Mouse (Mus musculus): ENCODE data around the gene Chn2. TPM values are rescaled to one million over a fixed set of nuclear protein-coding genes. Genes with fewer than 3 reads are reported as not detected.

Chn2 gene
- polyA plus RNA-seq, 1 experiment from 2014 or later, result 31.9 TPM

GRCm38 (mm10) chr6:54023846-54024245 lies 15.5 kb upstream of the Chn2 start:
- WGBS, result 95% methylated on average over 5 of the region's 5 CpGs
- Histone ChIP-seq H3K4me1 (no peaks in the 10 kb centered on the region), H3K27me3 (no peaks in the 10 kb centered on the region), H3K4me2 (no peak overlapping the region), H3K9ac (no peak overlapping the region), H3K36me3 (ENCODE audit: poor library complexity, severe bottlenecking) (no peaks in the 10 kb centered on the region), H3K4me3 (no peak overlapping the region), H3K9me3 (replicated peaks) (no peaks in the 10 kb centered on the region), H3K27ac (no peak overlapping the region)
- ATAC-seq, result no peak

- no peaks in the 10 kb centered on the region for H3K4me1 ChIP-seq
- no peak overlapping the region for H3K27ac ChIP-seq
- no peak overlapping the region for H3K9ac ChIP-seq
- no peak for ATAC-seq
- H3K4me3 ChIP-seq, result no peak overlapping the region
- no peaks in the 10 kb centered on the region for H3K36me3 ChIP-seq (ENCODE audit: poor library complexity, severe bottlenecking)
- 0 out of 2 replicates have a peak, but pooled peaks cover 3% of the 10 kb centered on the region for H3K27me3 ChIP-seq
- H3K4me2 ChIP-seq, result no peak overlapping the region
- H3K9me3 ChIP-seq (replicated peaks), result no peaks in the 10 kb centered on the region
- WGBS, result 55% methylated on average over 1 of the region's 1 CpGs
These were observed 10.6 kb upstream of the Chn2 start for GRCm38 (mm10) chr6:54028706-54029105.

- H3K36me3 ChIP-seq (ENCODE audit: poor library complexity, severe bottlenecking), result no peaks in the 10 kb centered on the region
- 0 out of 2 replicates have a peak, but pooled peaks cover 3% of the 10 kb centered on the region for H3K27me3 ChIP-seq
- H3K4me2 ChIP-seq, result no peak overlapping the region
- ATAC-seq, result no peak
- H3K4me3 ChIP-seq, result no peak overlapping the region
- H3K9me3 ChIP-seq (replicated peaks), result no peaks in the 10 kb centered on the region
- H3K9ac ChIP-seq, result no peak overlapping the region
- H3K27ac ChIP-seq, result no peak overlapping the region
- peaks cover 3% of the 10 kb centered on the region; the same call in 1 of the 2 replicates for H3K4me1 ChIP-seq
These were observed 9.0 kb upstream of the Chn2 start for GRCm38 (mm10) chr6:54030351-54030750.

GRCm38 (mm10) chr6:54030776-54031175 lies 8.6 kb upstream of the Chn2 start:
- H3K4me3 ChIP-seq, result no peak overlapping the region
- WGBS, result 75% methylated on average over 3 of the region's 3 CpGs
- H3K4me1 ChIP-seq, result peaks cover 3% of the 10 kb centered on the region; the same call in 1 of the 2 replicates
- ATAC-seq, result no peak
- H3K9me3 ChIP-seq (replicated peaks), result no peaks in the 10 kb centered on the region
- no peak overlapping the region for H3K4me2 ChIP-seq
- H3K27ac ChIP-seq, result no peak overlapping the region
- no peak overlapping the region for H3K9ac ChIP-seq
- 0 out of 2 replicates have a peak, but pooled peaks cover 3% of the 10 kb centered on the region for H3K27me3 ChIP-seq
- H3K36me3 ChIP-seq (ENCODE audit: poor library complexity, severe bottlenecking), result no peaks in the 10 kb centered on the region

- Histone ChIP-seq H3K9me3 (replicated peaks) (no peaks in the 10 kb centered on the region), H3K27ac (peak overlapping the region; percentile 58), H3K36me3 (ENCODE audit: poor library complexity, severe bottlenecking) (no peaks in the 10 kb centered on the region), H3K4me2 (peak overlapping the region; percentile 42), H3K27me3 (peaks cover 7% of the 10 kb centered on the region; the same call in 1 of the 2 replicates), H3K9ac (0 out of 2 replicates have a peak overlapping the region, but pooled peaks have one; percentile 35), H3K4me3 (no peak overlapping the region), H3K4me1 (peaks cover 17% of the 10 kb centered on the region; the same call in 1 of the 2 replicates)
- under 1% methylated on average over 9 of the region's 9 CpGs for WGBS
- ATAC-seq, result peak; percentile 72
These were observed 4.9 kb upstream of the Chn2 start for GRCm38 (mm10) chr6:54034471-54034870.

GRCm38 (mm10) chr6:54035548-54035947 lies 3.8 kb upstream of the Chn2 start:
- no peak for ATAC-seq
- Histone ChIP-seq H3K27me3 (peaks cover 7% of the 10 kb centered on the region; the same call in 1 of the 2 replicates), H3K36me3 (ENCODE audit: poor library complexity, severe bottlenecking) (no peaks in the 10 kb centered on the region), H3K4me3 (no peak overlapping the region), H3K4me1 (peaks cover 21% of the 10 kb centered on the region), H3K27ac (no peak overlapping the region), H3K9me3 (replicated peaks) (no peaks in the 10 kb centered on the region), H3K9ac (no peak overlapping the region), H3K4me2 (no peak overlapping the region)
- WGBS, result 88% methylated on average over 3 of the region's 3 CpGs

GRCm38 (mm10) chr6:54038866-54039265 lies 488 bp upstream of the Chn2 start:
- Histone ChIP-seq H3K4me3 (peak overlapping the region; percentile 75), H3K4me1 (peaks cover 48% of the 10 kb centered on the region), H3K9me3 (replicated peaks) (no peaks in the 10 kb centered on the region), H3K27me3 (peaks cover 3% of the 10 kb centered on the region; the same call in 1 of the 2 replicates), H3K27ac (peak overlapping the region; percentile 99), H3K36me3 (ENCODE audit: poor library complexity, severe bottlenecking) (no peaks in the 10 kb centered on the region), H3K4me2 (peak overlapping the region; percentile 88), H3K9ac (peak overlapping the region; percentile 96)
- WGBS, result 8% methylated on average over 10 of the region's 10 CpGs
- ATAC-seq, result no peak

- H3K27ac ChIP-seq, result peak overlapping the region; percentile 99
- H3K4me1 ChIP-seq, result peaks cover 45% of the 10 kb centered on the region
- peaks cover 3% of the 10 kb centered on the region; the same call in 1 of the 2 replicates for H3K27me3 ChIP-seq
- H3K36me3 ChIP-seq (ENCODE audit: poor library complexity, severe bottlenecking), result no peaks in the 10 kb centered on the region
- no peaks in the 10 kb centered on the region for H3K9me3 ChIP-seq (replicated peaks)
- H3K9ac ChIP-seq, result peak overlapping the region; percentile 96
- H3K4me2 ChIP-seq, result peak overlapping the region; percentile 88
- peak; percentile 77 for ATAC-seq
- peak overlapping the region; percentile 75 for H3K4me3 ChIP-seq
- WGBS, result 2% methylated on average over 62 of the region's 62 CpGs
These were observed 572 bp downstream of the Chn2 start for GRCm38 (mm10) chr6:54039805-54040447.

GRCm38 (mm10) chr6:54040448-54040844 lies 1.1 kb downstream of the Chn2 start:
- Histone ChIP-seq H3K4me2 (peak overlapping the region; percentile 88), H3K9me3 (replicated peaks) (no peaks in the 10 kb centered on the region), H3K4me3 (peak overlapping the region; percentile 75), H3K9ac (peak overlapping the region; percentile 96), H3K4me1 (peaks cover 45% of the 10 kb centered on the region), H3K27me3 (peaks cover 3% of the 10 kb centered on the region; the same call in 1 of the 2 replicates), H3K36me3 (ENCODE audit: poor library complexity, severe bottlenecking) (no peaks in the 10 kb centered on the region), H3K27ac (peak overlapping the region; percentile 99)
- WGBS, result 9% methylated on average over 9 of the region's 9 CpGs
- ATAC-seq, result no peak

- WGBS, result 16% methylated on average over 13 of the region's 13 CpGs
- peaks cover 50% of the 10 kb centered on the region for H3K4me1 ChIP-seq
- ATAC-seq, result no peak
- H3K4me3 ChIP-seq, result peak overlapping the region; percentile 75
- peak overlapping the region; percentile 53; the same call in 1 of the 2 replicates for H3K27ac ChIP-seq
- H3K36me3 ChIP-seq (ENCODE audit: poor library complexity, severe bottlenecking), result no peaks in the 10 kb centered on the region
- H3K27me3 ChIP-seq, result peaks cover 3% of the 10 kb centered on the region; the same call in 1 of the 2 replicates
- no peaks in the 10 kb centered on the region for H3K9me3 ChIP-seq (replicated peaks)
- peak overlapping the region; percentile 96; the same call in 1 of the 2 replicates for H3K9ac ChIP-seq
- H3K4me2 ChIP-seq, result peak overlapping the region; percentile 88
These were observed 2.2 kb downstream of the Chn2 start for GRCm38 (mm10) chr6:54041386-54042043.

GRCm38 (mm10) chr6:54042142-54042541 lies 2.8 kb downstream of the Chn2 start:
- peaks cover 50% of the 10 kb centered on the region for H3K4me1 ChIP-seq
- 0 out of 2 replicates have a peak overlapping the region, but pooled peaks have one; percentile 75 for H3K4me3 ChIP-seq
- H3K4me2 ChIP-seq, result peak overlapping the region; percentile 88
- no peaks in the 10 kb centered on the region for H3K36me3 ChIP-seq (ENCODE audit: poor library complexity, severe bottlenecking)
- ATAC-seq, result no peak
- peaks cover 3% of the 10 kb centered on the region; the same call in 1 of the 2 replicates for H3K27me3 ChIP-seq
- WGBS, result 63% methylated on average over 1 of the region's 1 CpGs
- 0 out of 2 replicates have a peak overlapping the region, but pooled peaks have one; percentile 10 for H3K27ac ChIP-seq
- H3K9me3 ChIP-seq (replicated peaks), result no peaks in the 10 kb centered on the region
- H3K9ac ChIP-seq, result no peak overlapping the region

GRCm38 (mm10) chr6:54043536-54043935 lies 4.2 kb downstream of the Chn2 start:
- no peak overlapping the region for H3K4me3 ChIP-seq
- no peak overlapping the region for H3K4me2 ChIP-seq
- no peaks in the 10 kb centered on the region for H3K36me3 ChIP-seq (ENCODE audit: poor library complexity, severe bottlenecking)
- no peaks in the 10 kb centered on the region for H3K9me3 ChIP-seq (replicated peaks)
- ATAC-seq, result no peak
- H3K4me1 ChIP-seq, result peaks cover 43% of the 10 kb centered on the region
- 84% methylated on average over 5 of the region's 5 CpGs for WGBS
- H3K9ac ChIP-seq, result no peak overlapping the region
- H3K27me3 ChIP-seq, result no peaks in the 10 kb centered on the region
- no peak overlapping the region for H3K27ac ChIP-seq

All from forebrain, embryonic 13.5 days (tissue).